Mouse (Mus musculus): ENCODE measurements around the gene Amfr.

DNA sequence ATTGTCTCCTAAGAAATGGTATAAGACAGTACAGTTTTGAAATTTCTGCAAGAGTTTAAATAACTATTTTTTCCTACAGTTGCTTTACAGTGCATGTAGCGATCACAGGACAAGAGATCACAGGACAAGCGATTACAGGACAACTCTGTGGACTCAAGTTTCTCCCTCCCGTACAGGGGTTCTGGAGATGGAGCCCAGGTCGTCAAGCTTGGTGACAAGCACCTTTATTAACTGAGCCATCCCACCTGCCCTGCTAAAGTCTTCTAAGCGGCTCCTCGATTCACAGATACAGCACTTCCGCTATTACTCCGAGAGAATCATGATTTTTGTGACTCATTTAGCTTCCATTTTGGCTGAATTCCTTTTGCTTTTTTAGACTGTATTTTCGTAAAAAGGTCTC is 17.1 kb upstream of the Amfr start:
- TF ChIP-seq CTCF (IDR thresholded peaks at IDR 0.05; ENCODE audit: borderline replicate concordance, insufficient read depth, low read length) (no peak), POLR2A (IDR thresholded peaks at IDR 0.05; ENCODE audit: low read depth, low read length) (no peak)
